Mouse (Mus musculus): ENCODE data around the gene Tdpoz4. TPM values are rescaled to one million over a fixed set of nuclear protein-coding genes. Genes with fewer than 3 reads are reported as not detected.
"Not testable (repeated sequence)": the region's sequence is repeated elsewhere in the genome, so short reads cannot be mapped to it uniquely, and the experiment has no call there.

Gene Tdpoz4
- total RNA-seq (2015) (not detected in 2 replicates), total RNA-seq (2017) (not detected in 2 replicates)

- not testable (repeated sequence) for ATAC-seq (replicated peaks; ENCODE audit: poor library complexity)
Observed at GRCm38 (mm10) chr3:93796098-93796497, at the start of gene Tdpoz4. Tdpoz4 (plus strand) TSS chr3:93796398.

- not testable (repeated sequence) for ATAC-seq (replicated peaks; ENCODE audit: poor library complexity)
Observed at GRCm38 (mm10) chr3:93754022-93754421, 42.2 kb upstream of the Tdpoz4 start.

- not testable (repeated sequence) for ATAC-seq (replicated peaks; ENCODE audit: poor library complexity)
Observed at GRCm38 (mm10) chr3:93772700-93773099, 23.5 kb upstream of the Tdpoz4 start, which contains the start of gene Gm5773. Gm5773 (plus strand) TSS chr3:93773000.

- ATAC-seq (replicated peaks; ENCODE audit: poor library complexity): not testable (repeated sequence)
Observed at GRCm38 (mm10) chr3:93813341-93813740, 17.1 kb downstream of the Tdpoz4 start.

GRCm38 (mm10) chr3:93825720-93826119, 29.5 kb downstream of the Tdpoz4 start, which contains the start of gene Tdpoz3:
Tdpoz3 (plus strand) TSS chr3:93826020.
- not testable (repeated sequence) for ATAC-seq (replicated peaks; ENCODE audit: poor library complexity)

Other genes starting within 250 kb of the Tdpoz4 start
- gene S100a10, start 241.3 kb upstream of the Tdpoz4 start, total RNA-seq (2015): 146 and 155 TPM in 2 replicates
- 217 and 260 TPM in 2 replicates for gene S100a10, start 241.3 kb upstream of the Tdpoz4 start, total RNA-seq (2017)
- gene Tdpoz2, start 143.7 kb upstream of the Tdpoz4 start, total RNA-seq (2015): not detected in 2 replicates
- gene Tdpoz2, start 143.7 kb upstream of the Tdpoz4 start, total RNA-seq (2017): not detected in 2 replicates
- not detected in 2 replicates for gene Tdpoz1, start 120.1 kb upstream of the Tdpoz4 start, total RNA-seq (2015)
- not detected in 2 replicates for gene Tdpoz1, start 120.1 kb upstream of the Tdpoz4 start, total RNA-seq (2017)
- not detected in 2 replicates for gene Gm37596, start 103.3 kb upstream of the Tdpoz4 start, total RNA-seq (2015)
- gene Gm37596, start 103.3 kb upstream of the Tdpoz4 start, total RNA-seq (2017): not detected in 2 replicates
- gene Gm5773, start 23.4 kb upstream of the Tdpoz4 start, total RNA-seq (2015): not detected in 2 replicates
- not detected in 2 replicates for gene Gm5773, start 23.4 kb upstream of the Tdpoz4 start, total RNA-seq (2017)
- gene Tdpoz3, start 29.6 kb downstream of the Tdpoz4 start, total RNA-seq (2015): not detected in 2 replicates
- not detected in 2 replicates for gene Tdpoz3, start 29.6 kb downstream of the Tdpoz4 start, total RNA-seq (2017)
- gene Gm9117, start 147.1 kb downstream of the Tdpoz4 start, total RNA-seq (2015): not detected in 2 replicates
- not detected in 2 replicates for gene Gm9117, start 147.1 kb downstream of the Tdpoz4 start, total RNA-seq (2017)
- gene Tdpoz5, start 164.9 kb downstream of the Tdpoz4 start, total RNA-seq (2015): not detected in 2 replicates
- not detected in 2 replicates for gene Tdpoz5, start 164.9 kb downstream of the Tdpoz4 start, total RNA-seq (2017)